Mouse (Mus musculus) liver, adult 2 months (tissue): ENCODE results near the gene Tac2. TPM values are rescaled to one million over a fixed set of nuclear protein-coding genes. Genes with fewer than 3 reads are reported as not detected.
A peak's percentile ranks its signal among the peaks of the same experiment; 100 is the strongest.

Experiments
- DNase-seq: peaks from one replicate; pipeline ENCODE4 v3.0.0-alpha.2; 2011; ENCODE audit warnings: low read depth, low spot score; ENCODE audit errors: extremely low read depth
- H3K27ac ChIP-seq: fragments of 200-500 bp; replicated peaks from 2 replicates; pipeline ENCODE4 v1.5.1; 2012; ENCODE audit warnings: low read depth, mild to moderate bottlenecking, control low read depth, inconsistent platforms, low read length; ENCODE audit not compliant: insufficient read depth
- H3K27me3 ChIP-seq: fragments of 200-500 bp; 2 replicates; pipeline ENCODE4 v1.6.1; 2012; ENCODE audit warnings: mild to moderate bottlenecking, moderate library complexity, low read length, inconsistent platforms; ENCODE audit not compliant: control insufficient read depth, insufficient read depth
- H3K36me3 ChIP-seq: fragments of 200-500 bp; 2 replicates; pipeline ENCODE4 v1.6.1; 2012; ENCODE audit warnings: low read length, inconsistent platforms; ENCODE audit not compliant: control insufficient read depth, insufficient read depth
- H3K4me1 ChIP-seq: fragments of 200-500 bp; 2 replicates; pipeline ENCODE4 v1.6.1; 2011; ENCODE audit warnings: low read length; ENCODE audit not compliant: control insufficient read depth, insufficient read depth
- H3K4me3 ChIP-seq: fragments of 200-500 bp; 2 replicates; pipeline ENCODE4 v1.5.1; 2011; ENCODE audit warnings: low read depth, mild to moderate bottlenecking, control low read depth, low read length, moderate library complexity; ENCODE audit not compliant: insufficient read depth
- H3K79me2 ChIP-seq: fragments of 200-500 bp; 2 replicates; pipeline ENCODE4 v1.6.1; 2012; ENCODE audit warnings: inconsistent platforms, mild to moderate bottlenecking, low read length, moderate library complexity; ENCODE audit not compliant: control insufficient read depth, insufficient read depth
- H3K9ac ChIP-seq: fragments of 200-500 bp; 2 replicates; pipeline ENCODE4 v1.6.1; 2012; ENCODE audit warnings: low read depth, mild to moderate bottlenecking, control low read depth, inconsistent platforms, low read length
- CTCF ChIP-seq: fragments of 200-500 bp; IDR thresholded peaks from 2 replicates; pipeline ENCODE4 v1.5.1; 2011; ENCODE audit warnings: low read depth, low read length, control low read depth
- POLR2A ChIP-seq: fragments of 200-500 bp; IDR thresholded peaks from 2 replicates; pipeline ENCODE4 v1.6.1; 2011; ENCODE audit warnings: low read length, control low read depth; ENCODE audit not compliant: insufficient read depth; ENCODE audit errors: extremely low read depth
- WGBS: fragments of 180-500 bp; shearing (Covaris S2); methylation state at CpG from one replicate; pipeline ENCODE4 v1.1.7; 2018; 5-methylcytosine and 5-hydroxymethylcytosine counted together
- polyA plus RNA-seq: library from polyadenylated mRNA; depleted of rRNA; stranded (reverse); fragments of >200 nt; gene quantifications from 2 replicates; pipeline ENCODE4 v1.2.3, GENCODE M21; 2012
- total RNA-seq: library from RNA; depleted of rRNA; stranded (reverse); fragments of >200 nt; gene quantifications from 2 replicates; pipeline ENCODE4 v1.2.3, GENCODE M21; 2014

Tac2 gene
- total and polyA plus RNA-seq, 2 experiments, result not detected

DNA sequence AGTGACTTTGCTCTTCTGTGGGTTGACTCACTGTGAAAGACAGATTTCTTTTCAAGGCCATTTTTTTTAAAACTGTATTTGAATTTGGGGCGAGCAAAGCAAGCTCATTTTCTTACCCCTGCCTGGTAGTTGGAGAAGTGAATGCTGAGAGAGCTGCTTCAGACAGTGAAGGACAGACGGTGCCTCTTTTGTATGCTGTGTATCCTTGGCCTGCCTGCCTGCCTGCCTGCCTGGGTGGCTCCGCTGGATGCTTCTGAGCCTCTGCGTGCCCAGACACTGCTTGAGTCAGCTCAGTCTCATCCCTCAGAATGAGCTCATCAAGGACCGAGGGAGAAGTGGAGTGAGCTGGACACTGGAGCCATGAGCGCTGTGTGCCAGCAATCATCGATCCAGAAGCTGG is 25.3 kb upstream of the Tac2 start:
- Histone ChIP-seq H3K4me3 (no peak overlapping the region), H3K27ac (no peak overlapping the region), H3K4me1 (no peaks in the 10 kb centered on the region), H3K36me3 (peaks cover 1% of the 10 kb centered on the region; the same call in 1 of the 2 replicates), H3K27me3 (no peaks in the 10 kb centered on the region), H3K9ac (no peak overlapping the region), H3K79me2 (no peaks in the 10 kb centered on the region)
- 96% methylated on average over 7 of the region's 7 CpGs for WGBS
- DNase-seq, result no peak
- TF ChIP-seq POLR2A (no peak), CTCF (no peak)

DNA sequence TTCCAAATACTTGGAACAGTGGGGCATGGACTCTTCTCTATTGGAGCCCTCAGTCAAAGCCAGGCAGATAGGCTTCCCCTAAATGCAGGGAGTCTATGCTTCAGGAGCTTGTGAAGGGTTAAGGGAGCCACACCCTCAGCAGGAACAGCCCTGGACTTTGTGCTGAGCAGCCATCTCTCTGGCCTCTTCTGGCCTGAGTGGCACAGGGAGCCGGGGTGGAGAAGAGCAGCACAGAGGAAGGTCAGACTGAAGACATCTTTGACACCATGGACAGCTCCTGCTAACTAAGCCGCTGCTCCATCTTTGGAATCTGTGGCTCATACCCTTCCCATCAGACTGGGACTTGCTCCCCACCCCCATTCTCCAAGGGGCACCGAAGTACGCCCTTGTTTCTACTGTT is 21.0 kb upstream of the Tac2 start:
- no peak overlapping the region for H3K4me3 ChIP-seq
- DNase-seq, result no peak
- H3K79me2 ChIP-seq, result no peaks in the 10 kb centered on the region

GRCm38 (mm10) chr10:127704293-127704692 is 20.0 kb upstream of the Tac2 start:
- Histone ChIP-seq H3K36me3 (no peaks in the 10 kb centered on the region), H3K4me1 (no peaks in the 10 kb centered on the region), H3K9ac (no peak overlapping the region), H3K79me2 (no peaks in the 10 kb centered on the region), H3K27me3 (no peaks in the 10 kb centered on the region), H3K4me3 (no peak overlapping the region), H3K27ac (no peak overlapping the region)
- TF ChIP-seq CTCF (no peak), POLR2A (no peak)
- DNase-seq, result no peak
- 42% methylated on average over 2 of the region's 2 CpGs for WGBS

More for the DNA sequence above, 21.0 kb upstream of the Tac2 start:
- Histone ChIP-seq H3K27ac (no peak overlapping the region), H3K36me3 (no peaks in the 10 kb centered on the region), H3K27me3 (no peaks in the 10 kb centered on the region), H3K9ac (no peak overlapping the region), H3K4me1 (no peaks in the 10 kb centered on the region)
- 46% methylated on average over 4 of the region's 4 CpGs for WGBS
- TF ChIP-seq POLR2A (no peak), CTCF (no peak)

DNA sequence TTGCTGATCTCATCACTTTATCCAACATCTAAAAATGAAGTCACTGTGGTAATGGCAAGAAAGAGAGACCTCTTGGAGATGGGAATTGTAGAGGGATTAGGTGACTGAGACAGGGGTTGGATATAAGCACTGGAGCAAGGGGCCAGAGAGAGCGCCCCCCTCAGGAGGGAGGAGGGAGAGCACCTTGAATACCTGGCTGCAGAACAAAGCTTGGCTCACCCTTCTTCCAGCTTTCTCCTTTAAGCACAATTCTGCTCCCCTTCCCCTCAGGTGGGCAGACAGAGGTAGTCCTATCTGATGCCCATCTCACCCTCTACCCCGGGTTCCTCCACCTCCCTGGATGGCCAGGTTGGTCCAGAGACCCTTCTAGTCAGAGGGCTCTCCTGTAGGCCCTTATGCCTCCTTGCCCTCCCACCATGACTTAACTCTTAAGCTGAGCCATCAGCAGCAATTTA is 19.5 kb upstream of the Tac2 start, which contains the start of gene Myo1a:
Gene Myo1a (plus strand): TSS at position 405 of the 455 bp plus-strand sequence.
- no peaks in the 10 kb centered on the region for H3K36me3 ChIP-seq
- no peak within 1 kb of the TSS for H3K4me3 ChIP-seq
- TF ChIP-seq POLR2A, result no peak
- 0 out of 2 replicates have a peak, but pooled peaks have one; percentile 4 for TF ChIP-seq CTCF
- H3K27ac ChIP-seq, result no peak within 1 kb of the TSS
- H3K79me2 ChIP-seq, result no peaks in the 10 kb centered on the region
- H3K9ac ChIP-seq, result no peak within 1 kb of the TSS
- WGBS, result 59% methylated on average over 2 of the region's 2 CpGs
- H3K27me3 ChIP-seq, result no peaks in the 10 kb centered on the region
- H3K4me1 ChIP-seq, result no peaks in the 10 kb centered on the region
- DNase-seq, result no peak

GRCm38 (mm10) chr10:127705783-127706182 is 18.5 kb upstream of the Tac2 start:
- Histone ChIP-seq H3K27me3 (no peaks in the 10 kb centered on the region), H3K9ac (no peak overlapping the region), H3K36me3 (no peaks in the 10 kb centered on the region), H3K4me3 (no peak overlapping the region), H3K27ac (no peak overlapping the region), H3K79me2 (no peaks in the 10 kb centered on the region), H3K4me1 (no peaks in the 10 kb centered on the region)
- no peak for DNase-seq
- TF ChIP-seq CTCF, result no peak
- TF ChIP-seq POLR2A, result no peak
- 88% methylated on average over 4 of the region's 4 CpGs for WGBS

DNA sequence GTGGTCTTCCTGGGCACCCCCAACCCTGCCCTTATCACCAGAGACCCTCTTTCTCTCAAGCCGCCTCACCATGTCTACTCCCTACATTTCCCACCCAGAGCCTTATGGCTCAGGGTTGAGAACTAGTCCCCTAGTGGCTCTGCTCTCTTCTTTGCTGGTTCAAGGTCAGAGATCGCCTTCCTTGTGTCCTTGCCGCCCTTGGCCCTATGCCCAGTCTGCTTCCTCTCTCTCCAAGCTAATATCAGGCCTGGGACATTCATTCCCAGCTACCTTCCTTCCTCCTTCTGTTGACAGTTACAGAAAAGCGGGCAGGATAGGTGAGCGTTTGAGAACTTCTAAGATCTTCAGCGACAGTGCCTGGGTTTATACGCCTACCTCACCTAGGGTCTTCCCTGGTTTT is 16.6 kb upstream of the Tac2 start:
- Histone ChIP-seq H3K27ac (no peak overlapping the region), H3K27me3 (no peaks in the 10 kb centered on the region), H3K36me3 (no peaks in the 10 kb centered on the region), H3K79me2 (no peaks in the 10 kb centered on the region), H3K9ac (no peak overlapping the region), H3K4me3 (no peak overlapping the region), H3K4me1 (no peaks in the 10 kb centered on the region)
- TF ChIP-seq CTCF (no peak), POLR2A (no peak)
- peak; percentile 9 for DNase-seq
- 66% methylated on average over 7 of the region's 7 CpGs for WGBS
